Mouse (Mus musculus) liver, embryonic 16.5 days (tissue): Measurements from ENCODE around the gene Wfdc21. TPM values are rescaled to one million over a fixed set of nuclear protein-coding genes. Genes with fewer than 3 reads are reported as not detected.

Experiments used
- ATAC-seq: fragments of 200-750 bp; cut with Nextera tagmentation; 2 replicates; pipeline ENCODE4 v1.8.0; 2017; ENCODE audit warnings: low read depth, mild to moderate bottlenecking, moderate number of reproducible peaks, moderate library complexity
- H3K27ac ChIP-seq: fragments of 300-500 bp; sonication (generic); 2 replicates; pipeline ENCODE4 v1.5.1; 2014; ENCODE audit warnings: mild to moderate bottlenecking, low read length
- H3K27me3 ChIP-seq: fragments of 300-500 bp; sonication (generic); 2 replicates; pipeline ENCODE4 v1.6.1; 2014; ENCODE audit warnings: low read depth, low read length, mixed read lengths; ENCODE audit not compliant: control insufficient read depth, insufficient read depth
- H3K36me3 ChIP-seq: fragments of 300-500 bp; sonication (generic); 2 replicates; pipeline ENCODE4 v1.6.1; 2014; ENCODE audit warnings: mild to moderate bottlenecking; ENCODE audit not compliant: control insufficient read depth, insufficient read depth
- H3K4me1 ChIP-seq: fragments of 300-500 bp; sonication (generic); 2 replicates; pipeline ENCODE4 v1.6.1; 2014; ENCODE audit warnings: low read depth, low read length, mixed read lengths; ENCODE audit not compliant: control insufficient read depth
- H3K4me2 ChIP-seq: fragments of 300-500 bp; sonication (generic); 2 replicates; pipeline ENCODE4 v1.6.1; 2014; ENCODE audit warnings: low read depth, low read length, mixed read lengths
- H3K4me3 ChIP-seq: fragments of 300-500 bp; sonication (generic); 2 replicates; pipeline ENCODE4 v1.5.1; 2014; ENCODE audit warnings: low read depth, mild to moderate bottlenecking, low read length
- H3K9ac ChIP-seq: fragments of 300-500 bp; sonication (generic); 2 replicates; pipeline ENCODE4 v1.6.1; 2014; ENCODE audit warnings: low read depth, low read length
- H3K9me3 ChIP-seq: fragments of 300-500 bp; sonication (generic); replicated peaks from 2 replicates; pipeline ENCODE4 v1.6.1; 2016; ENCODE audit warnings: low read length; ENCODE audit not compliant: control insufficient read depth
- WGBS: fragments of 180-500 bp; shearing (Covaris S2); extraction: QIAGEN DNeasy Blood & Tissue Kit; methylation state at CpG from one replicate; pipeline ENCODE4 v1.1.7; 2014; ENCODE audit not compliant: insufficient replicate concordance; 5-methylcytosine and 5-hydroxymethylcytosine counted together
- polyA plus RNA-seq: library from polyadenylated mRNA; unstranded; fragments of >200 nt; fragmentation: Nextera tagmentation; extraction: Ambion mirVana; gene quantifications from 2 replicates; pipeline ENCODE4 v1.2.1, GENCODE M21; 2015

Wfdc21 gene
- 52.2 and 61.4 TPM in 2 replicates for polyA plus RNA-seq

- H3K27ac ChIP-seq: peak within 1 kb of the TSS; percentile 52; the same call in 1 of the 2 replicates
- no peaks in the 10 kb centered on the region for H3K36me3 ChIP-seq
- H3K9ac ChIP-seq: no peak within 1 kb of the TSS
- H3K4me3 ChIP-seq: no peak within 1 kb of the TSS; the same call in 1 of the 2 replicates
- no peak for ATAC-seq
- no peaks in the 10 kb centered on the region for H3K9me3 ChIP-seq
- no peak within 1 kb of the TSS for H3K4me2 ChIP-seq
- no peaks in the 10 kb centered on the region for H3K27me3 ChIP-seq
- 59% methylated on average over 5 of the region's 5 CpGs for WGBS
- peaks cover 5% of the 10 kb centered on the region for H3K4me1 ChIP-seq
Observed at GRCm38 (mm10) chr11:83746681-83747080, at the start of gene Wfdc21. TSS of gene Wfdc21 (plus strand) at chr11:83746940.

GRCm38 (mm10) chr11:83703705-83704104 lies 43.0 kb upstream of the Wfdc21 start, which contains the start of gene Wfdc17:
TSS of gene Wfdc17 (plus strand) at chr11:83703991.
- Histone ChIP-seq H3K9ac (no peak within 1 kb of the TSS), H3K9me3 (no peaks in the 10 kb centered on the region), H3K27ac (no peak within 1 kb of the TSS), H3K4me3 (no peak within 1 kb of the TSS), H3K36me3 (no peaks in the 10 kb centered on the region), H3K4me2 (no peak within 1 kb of the TSS), H3K27me3 (no peaks in the 10 kb centered on the region), H3K4me1 (no peaks in the 10 kb centered on the region)
- 23% methylated on average over 1 of the region's 1 CpGs for WGBS
- no peak for ATAC-seq

- no peak for ATAC-seq
- no peak within 1 kb of the TSS for H3K27ac ChIP-seq
- H3K4me1 ChIP-seq: no peaks in the 10 kb centered on the region
- no peak within 1 kb of the TSS for H3K4me3 ChIP-seq
- H3K27me3 ChIP-seq: no peaks in the 10 kb centered on the region
- no peaks in the 10 kb centered on the region for H3K9me3 ChIP-seq
- H3K9ac ChIP-seq: no peak within 1 kb of the TSS
- H3K36me3 ChIP-seq: no peaks in the 10 kb centered on the region
- no peak within 1 kb of the TSS for H3K4me2 ChIP-seq
- 53% methylated on average over 4 of the region's 4 CpGs for WGBS
Observed at GRCm38 (mm10) chr11:83708715-83709114, 38.0 kb upstream of the Wfdc21 start, which contains the start of gene Wfdc18. TSS of gene Wfdc18 (plus strand) at chr11:83709015.

GRCm38 (mm10) chr11:83709683-83710082 lies 37.1 kb upstream of the Wfdc21 start:
- no peak for ATAC-seq
- H3K27me3 ChIP-seq: no peaks in the 10 kb centered on the region
- 79% methylated on average over 5 of the region's 5 CpGs for WGBS

GRCm38 (mm10) chr11:83712671-83713070 lies 34.1 kb upstream of the Wfdc21 start:
- H3K36me3 ChIP-seq: no peaks in the 10 kb centered on the region
- no peak overlapping the region for H3K27ac ChIP-seq
- H3K27me3 ChIP-seq: no peaks in the 10 kb centered on the region
- H3K4me3 ChIP-seq: no peak overlapping the region
- no peaks in the 10 kb centered on the region for H3K4me1 ChIP-seq
- ATAC-seq: no peak
- H3K9me3 ChIP-seq: no peaks in the 10 kb centered on the region
- no peak overlapping the region for H3K9ac ChIP-seq
- 52% methylated on average over 1 of the region's 1 CpGs for WGBS
- H3K4me2 ChIP-seq: no peak overlapping the region

More at GRCm38 (mm10) chr11:83709683-83710082, 37.1 kb upstream of the Wfdc21 start:
- Histone ChIP-seq H3K9ac (no peak overlapping the region), H3K4me3 (no peak overlapping the region), H3K27ac (no peak overlapping the region), H3K36me3 (no peaks in the 10 kb centered on the region), H3K9me3 (no peaks in the 10 kb centered on the region), H3K4me2 (no peak overlapping the region), H3K4me1 (no peaks in the 10 kb centered on the region)

- Histone ChIP-seq H3K4me2 (no peak overlapping the region), H3K36me3 (no peaks in the 10 kb centered on the region), H3K27me3 (no peaks in the 10 kb centered on the region), H3K27ac (no peak overlapping the region), H3K9me3 (no peaks in the 10 kb centered on the region), H3K4me1 (no peaks in the 10 kb centered on the region), H3K4me3 (no peak overlapping the region), H3K9ac (no peak overlapping the region)
- ATAC-seq: no peak
- 19% methylated on average over 2 of the region's 2 CpGs for WGBS
Observed at GRCm38 (mm10) chr11:83713925-83714324, 32.8 kb upstream of the Wfdc21 start.

- no peak for ATAC-seq
- no peak overlapping the region for H3K4me3 ChIP-seq
- 54% methylated on average over 6 of the region's 6 CpGs for WGBS
- no peaks in the 10 kb centered on the region for H3K4me1 ChIP-seq
- no peak overlapping the region for H3K9ac ChIP-seq
- no peaks in the 10 kb centered on the region for H3K27me3 ChIP-seq
- H3K9me3 ChIP-seq: no peaks in the 10 kb centered on the region
- no peak overlapping the region for H3K4me2 ChIP-seq
- no peak overlapping the region for H3K27ac ChIP-seq
- H3K36me3 ChIP-seq: no peaks in the 10 kb centered on the region
Observed at GRCm38 (mm10) chr11:83717042-83717665, 29.6 kb upstream of the Wfdc21 start.

GRCm38 (mm10) chr11:83720766-83721165 lies 26.0 kb upstream of the Wfdc21 start:
- H3K4me2 ChIP-seq: no peak overlapping the region
- H3K9me3 ChIP-seq: no peaks in the 10 kb centered on the region
- no peak overlapping the region for H3K27ac ChIP-seq
- ATAC-seq: no peak
- H3K9ac ChIP-seq: no peak overlapping the region
- H3K27me3 ChIP-seq: no peaks in the 10 kb centered on the region
- H3K4me1 ChIP-seq: no peaks in the 10 kb centered on the region
- H3K4me3 ChIP-seq: no peak overlapping the region
- no peaks in the 10 kb centered on the region for H3K36me3 ChIP-seq

- ATAC-seq: no peak
- H3K9me3 ChIP-seq: no peaks in the 10 kb centered on the region
- H3K9ac ChIP-seq: no peak overlapping the region
- H3K27me3 ChIP-seq: no peaks in the 10 kb centered on the region
- WGBS: 39% methylated on average over 3 of the region's 3 CpGs
- no peak overlapping the region for H3K4me2 ChIP-seq
- H3K4me3 ChIP-seq: no peak overlapping the region
- no peak overlapping the region for H3K27ac ChIP-seq
- H3K36me3 ChIP-seq: no peaks in the 10 kb centered on the region
- no peaks in the 10 kb centered on the region for H3K4me1 ChIP-seq
Observed at GRCm38 (mm10) chr11:83728757-83729432, 17.8 kb upstream of the Wfdc21 start.
